Mouse (Mus musculus): ENCODE data around the gene Olfr10. TPM values are rescaled to one million over a fixed set of nuclear protein-coding genes. Genes with fewer than 3 reads are reported as not detected.

Olfr10 gene
- total and polyA plus RNA-seq, 3 experiments: not detected

DNA sequence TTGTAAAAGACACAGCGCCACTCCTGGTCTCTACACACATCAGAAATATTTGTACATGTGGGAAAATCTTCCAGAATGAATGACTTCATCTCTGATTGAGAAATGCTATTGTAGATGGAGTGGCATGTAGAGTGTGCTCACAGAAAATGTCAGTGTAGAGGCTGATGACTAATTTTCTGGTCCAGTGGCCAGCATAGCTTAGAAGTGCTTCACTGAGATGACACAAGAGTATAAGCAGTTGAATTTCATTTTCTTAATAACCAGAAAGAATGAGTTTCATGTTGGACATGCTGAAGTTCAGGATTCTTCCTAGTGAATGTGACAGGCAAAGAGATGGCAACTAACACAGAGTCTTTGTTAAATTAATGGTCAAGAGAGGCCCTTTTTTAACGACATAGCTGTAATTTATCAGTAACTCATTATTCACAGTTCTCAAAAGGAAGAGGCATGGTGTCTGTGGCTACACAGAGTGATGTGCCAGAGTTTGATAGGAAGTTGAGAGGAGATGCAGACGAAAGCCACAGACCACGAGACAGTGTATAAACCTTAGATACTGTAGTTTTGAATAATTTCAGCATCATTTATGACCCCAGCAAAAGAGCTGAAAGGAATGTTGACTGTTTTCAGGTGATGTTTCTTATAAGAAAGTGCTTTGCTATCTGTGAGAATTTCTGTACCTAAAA, 32.8 kb downstream of the Olfr10 start:
- dilution Hi-C loops (cut with MboI; ENCODE audit: extremely low pct_ligation_motif_present, extremely low pct_unique_long_range_greater_than_20kb, low sequenced_read_pairs) (no loop called here), in situ Hi-C loops (cut with MboI; ENCODE audit: low pct_ligation_motif_present, low pct_unique_long_range_greater_than_20kb, low sequenced_read_pairs) (no loop called here)
- no peak for DNase-seq (ENCODE audit: extremely low read depth)
- Histone ChIP-seq H3K36me3 (replicated peaks in 1 of 2; ENCODE audit: control insufficient read depth in 1 of 2, insufficient read depth in 1 of 2, low read length in 1 of 2) (no peaks in the 10 kb centered on the region), H3K4me3 (replicated peaks in 1 of 3; ENCODE audit: low read depth in 2 of 3, low read length in 2 of 3, poor library complexity in 1 of 3) (no peak overlapping the region), H3K27ac (ENCODE audit: insufficient read depth, low read depth) (no peak overlapping the region), H3K9ac (ENCODE audit: insufficient read depth, low read depth) (no peak overlapping the region), H3K9me3 (replicated peaks; ENCODE audit: low read length) (no peaks in the 10 kb centered on the region), H3K27me3 (replicated peaks) (no peaks in the 10 kb centered on the region), H3K79me2 (replicated peaks; ENCODE audit: control insufficient read depth, extremely low read depth, insufficient read depth, poor library complexity, severe bottlenecking) (no peaks in the 10 kb centered on the region), H3K4me2 (ENCODE audit: insufficient read depth, low read depth, poor library complexity, severe bottlenecking) (no peak overlapping the region), H3K4me1 (ENCODE audit: control insufficient read depth in 1 of 2, insufficient read depth in 2 of 2) (no peaks in the 10 kb centered on the region)
- TF ChIP-seq NELFE (IDR thresholded peaks at IDR 0.05; ENCODE audit: low read depth, low read length): no peak
- no peak for TF ChIP-seq IRF4 (IDR thresholded peaks at IDR 0.05; ENCODE audit: low read depth, low read length)
- TF ChIP-seq MAFK (IDR thresholded peaks at IDR 0.05; ENCODE audit: insufficient replicate concordance, low read length): no peak
- TF ChIP-seq USF1 (IDR thresholded peaks at IDR 0.05; ENCODE audit: low read depth, low read length): no peak
- TF ChIP-seq PAX5 (IDR thresholded peaks at IDR 0.05; ENCODE audit: low read length): no peak
- TF ChIP-seq RAD21 (IDR thresholded peaks at IDR 0.05; ENCODE audit: low read depth, low read length): no peak
- TF ChIP-seq E2F4 (IDR thresholded peaks at IDR 0.05; ENCODE audit: insufficient replicate concordance, low read depth, low read length): no peak
- no peak for TF ChIP-seq ZMIZ1 (IDR thresholded peaks at IDR 0.05; ENCODE audit: low read depth, low read length)
- no peak for TF ChIP-seq CHD2 (IDR thresholded peaks at IDR 0.05; ENCODE audit: low read length)
- no peak for TF ChIP-seq TBP (conservative IDR thresholded peaks at IDR 0.05; ENCODE audit: low read depth, low read length)
- no peak for TF ChIP-seq ZNF384 (IDR thresholded peaks at IDR 0.05; ENCODE audit: low read depth, low read length)
- no peak for TF ChIP-seq GABPA (IDR thresholded peaks at IDR 0.05; ENCODE audit: insufficient replicate concordance, low read depth, low read length)
- TF ChIP-seq MEF2A (IDR thresholded peaks at IDR 0.05; ENCODE audit: borderline replicate concordance, low read depth, low read length): no peak
- no peak for TF ChIP-seq UBTF (IDR thresholded peaks at IDR 0.05; ENCODE audit: low read depth, low read length)
- TF ChIP-seq NRF1 (IDR thresholded peaks at IDR 0.05; ENCODE audit: low read depth, low read length): no peak

Other genes with a start within 250 kb of the Olfr10 start
Only the 20 nearest of the 21 such genes appear.
- 6.2 and 7.2 TPM in 2 replicates for gene Ifi47, start 228.2 kb upstream of the Olfr10 start, total RNA-seq (2012; rRNA removed)
- 2.3 and 2.8 TPM in 2 replicates for gene Ifi47, start 228.2 kb upstream of the Olfr10 start, total RNA-seq (2014; rRNA removed)
- gene Ifi47, start 228.2 kb upstream of the Olfr10 start, polyA plus RNA-seq (2012; ENCODE audit: insufficient read length, low read depth): 2.7 and 3.2 TPM in 2 replicates
- not detected in 2 replicates for gene Olfr1396, start 189.9 kb upstream of the Olfr10 start, total RNA-seq (2012; rRNA removed)
- not detected in 2 replicates for gene Olfr1396, start 189.9 kb upstream of the Olfr10 start, total RNA-seq (2014; rRNA removed)
- not detected in 2 replicates for gene Olfr1396, start 189.9 kb upstream of the Olfr10 start, polyA plus RNA-seq (2012; ENCODE audit: insufficient read length, low read depth)
- not detected in 2 replicates for gene Olfr1395, start 162.5 kb upstream of the Olfr10 start, total RNA-seq (2012; rRNA removed)
- gene Olfr1395, start 162.5 kb upstream of the Olfr10 start, total RNA-seq (2014; rRNA removed): not detected in 2 replicates
- not detected in 2 replicates for gene Olfr1395, start 162.5 kb upstream of the Olfr10 start, polyA plus RNA-seq (2012; ENCODE audit: insufficient read length, low read depth)
- not detected in 2 replicates for gene Olfr1394, start 150.4 kb upstream of the Olfr10 start, total RNA-seq (2012; rRNA removed)
- gene Olfr1394, start 150.4 kb upstream of the Olfr10 start, total RNA-seq (2014; rRNA removed): not detected in 2 replicates
- gene Olfr1394, start 150.4 kb upstream of the Olfr10 start, polyA plus RNA-seq (2012; ENCODE audit: insufficient read length, low read depth): not detected in 2 replicates
- gene Btnl9, start 117.6 kb upstream of the Olfr10 start, total RNA-seq (2012; rRNA removed): 0.17 and 0.34 TPM in 2 replicates
- not detected in 2 replicates for gene Btnl9, start 117.6 kb upstream of the Olfr10 start, total RNA-seq (2014; rRNA removed)
- gene Btnl9, start 117.6 kb upstream of the Olfr10 start, polyA plus RNA-seq (2012; ENCODE audit: insufficient read length, low read depth): 0.04 and 0.20 TPM in 2 replicates
- 21.3 and 22.6 TPM in 2 replicates for gene Zfp62, start 101.4 kb upstream of the Olfr10 start, total RNA-seq (2012; rRNA removed)
- gene Zfp62, start 101.4 kb upstream of the Olfr10 start, total RNA-seq (2014; rRNA removed): 38.7 and 48.8 TPM in 2 replicates
- 23.2 and 25.3 TPM in 2 replicates for gene Zfp62, start 101.4 kb upstream of the Olfr10 start, polyA plus RNA-seq (2012; ENCODE audit: insufficient read length, low read depth)
- 83.2 and 118 TPM in 2 replicates for gene Mgat1, start 60.5 kb upstream of the Olfr10 start, total RNA-seq (2012; rRNA removed)
- 63.2 and 67.7 TPM in 2 replicates for gene Mgat1, start 60.5 kb upstream of the Olfr10 start, total RNA-seq (2014; rRNA removed)
- 80.9 and 90.5 TPM in 2 replicates for gene Mgat1, start 60.5 kb upstream of the Olfr10 start, polyA plus RNA-seq (2012; ENCODE audit: insufficient read length, low read depth)
- gene Olfr1393, start 26.4 kb upstream of the Olfr10 start, total RNA-seq (2012; rRNA removed): 0.04 TPM in 1 of 2 replicates, not detected in the other
- gene Olfr1393, start 26.4 kb upstream of the Olfr10 start, total RNA-seq (2014; rRNA removed): 0.18 TPM in 1 of 2 replicates, not detected in the other
- 0.08 and 0.10 TPM in 2 replicates for gene Olfr1393, start 26.4 kb upstream of the Olfr10 start, polyA plus RNA-seq (2012; ENCODE audit: insufficient read length, low read depth)
- gene Olfr1392, start 19.5 kb upstream of the Olfr10 start, total RNA-seq (2012; rRNA removed): not detected in 2 replicates
- not detected in 2 replicates for gene Olfr1392, start 19.5 kb upstream of the Olfr10 start, total RNA-seq (2014; rRNA removed)
- gene Olfr1392, start 19.5 kb upstream of the Olfr10 start, polyA plus RNA-seq (2012; ENCODE audit: insufficient read length, low read depth): not detected in 2 replicates
- not detected in 2 replicates for gene Olfr1391, start 18.0 kb downstream of the Olfr10 start, total RNA-seq (2012; rRNA removed)
- not detected in 2 replicates for gene Olfr1391, start 18.0 kb downstream of the Olfr10 start, total RNA-seq (2014; rRNA removed)
- not detected in 2 replicates for gene Olfr1391, start 18.0 kb downstream of the Olfr10 start, polyA plus RNA-seq (2012; ENCODE audit: insufficient read length, low read depth)
- gene Olfr1390, start 30.4 kb downstream of the Olfr10 start, total RNA-seq (2012; rRNA removed): not detected in 2 replicates
- gene Olfr1390, start 30.4 kb downstream of the Olfr10 start, total RNA-seq (2014; rRNA removed): not detected in 2 replicates
- gene Olfr1390, start 30.4 kb downstream of the Olfr10 start, polyA plus RNA-seq (2012; ENCODE audit: insufficient read length, low read depth): not detected in 2 replicates
- gene Olfr1389, start 118.3 kb downstream of the Olfr10 start, total RNA-seq (2012; rRNA removed): not detected in 2 replicates
- gene Olfr1389, start 118.3 kb downstream of the Olfr10 start, total RNA-seq (2014; rRNA removed): not detected in 2 replicates
- gene Olfr1389, start 118.3 kb downstream of the Olfr10 start, polyA plus RNA-seq (2012; ENCODE audit: insufficient read length, low read depth): not detected in 2 replicates
- gene Olfr1388, start 131.9 kb downstream of the Olfr10 start, total RNA-seq (2012; rRNA removed): not detected in 2 replicates
- not detected in 2 replicates for gene Olfr1388, start 131.9 kb downstream of the Olfr10 start, total RNA-seq (2014; rRNA removed)
- gene Olfr1388, start 131.9 kb downstream of the Olfr10 start, polyA plus RNA-seq (2012; ENCODE audit: insufficient read length, low read depth): not detected in 2 replicates
- not detected in 2 replicates for gene Olfr1387, start 150.6 kb downstream of the Olfr10 start, total RNA-seq (2012; rRNA removed)
- gene Olfr1387, start 150.6 kb downstream of the Olfr10 start, total RNA-seq (2014; rRNA removed): not detected in 2 replicates
- gene Olfr1387, start 150.6 kb downstream of the Olfr10 start, polyA plus RNA-seq (2012; ENCODE audit: insufficient read length, low read depth): not detected in 2 replicates
- not detected in 2 replicates for gene Olfr1386, start 160.3 kb downstream of the Olfr10 start, total RNA-seq (2012; rRNA removed)
- gene Olfr1386, start 160.3 kb downstream of the Olfr10 start, total RNA-seq (2014; rRNA removed): not detected in 2 replicates
- gene Olfr1386, start 160.3 kb downstream of the Olfr10 start, polyA plus RNA-seq (2012; ENCODE audit: insufficient read length, low read depth): not detected in 2 replicates
- not detected in 2 replicates for gene Olfr1385, start 184.3 kb downstream of the Olfr10 start, total RNA-seq (2012; rRNA removed)
- gene Olfr1385, start 184.3 kb downstream of the Olfr10 start, total RNA-seq (2014; rRNA removed): not detected in 2 replicates
- 0.05 and 0.06 TPM in 2 replicates for gene Olfr1385, start 184.3 kb downstream of the Olfr10 start, polyA plus RNA-seq (2012; ENCODE audit: insufficient read length, low read depth)
- not detected in 2 replicates for gene Olfr1384, start 202.0 kb downstream of the Olfr10 start, total RNA-seq (2012; rRNA removed)
- gene Olfr1384, start 202.0 kb downstream of the Olfr10 start, total RNA-seq (2014; rRNA removed): not detected in 2 replicates
- gene Olfr1384, start 202.0 kb downstream of the Olfr10 start, polyA plus RNA-seq (2012; ENCODE audit: insufficient read length, low read depth): not detected in 2 replicates
- not detected in 2 replicates for gene Olfr1383, start 214.9 kb downstream of the Olfr10 start, total RNA-seq (2012; rRNA removed)
- gene Olfr1383, start 214.9 kb downstream of the Olfr10 start, total RNA-seq (2014; rRNA removed): not detected in 2 replicates
- not detected in 2 replicates for gene Olfr1383, start 214.9 kb downstream of the Olfr10 start, polyA plus RNA-seq (2012; ENCODE audit: insufficient read length, low read depth)
- not detected in 2 replicates for gene Olfr1382, start 223.5 kb downstream of the Olfr10 start, total RNA-seq (2012; rRNA removed)
- not detected in 2 replicates for gene Olfr1382, start 223.5 kb downstream of the Olfr10 start, total RNA-seq (2014; rRNA removed)
- not detected in 2 replicates for gene Olfr1382, start 223.5 kb downstream of the Olfr10 start, polyA plus RNA-seq (2012; ENCODE audit: insufficient read length, low read depth)
- not detected in 2 replicates for gene Olfr1381, start 238.7 kb downstream of the Olfr10 start, total RNA-seq (2012; rRNA removed)
- gene Olfr1381, start 238.7 kb downstream of the Olfr10 start, total RNA-seq (2014; rRNA removed): not detected in 2 replicates
- not detected in 2 replicates for gene Olfr1381, start 238.7 kb downstream of the Olfr10 start, polyA plus RNA-seq (2012; ENCODE audit: insufficient read length, low read depth)